Mouse (Mus musculus) neural tube, embryonic 12.5 days (tissue): Measurements from ENCODE around the gene Rnh1. TPM values are rescaled to one million over a fixed set of nuclear protein-coding genes. Genes with fewer than 3 reads are reported as not detected.

Source experiments
- ATAC-seq: fragments of 200-750 bp; cut with Nextera tagmentation; 2 replicates; pipeline ENCODE4 v1.8.0; 2017; ENCODE audit warnings: low read depth, mild to moderate bottlenecking, moderate TSS enrichment, moderate library complexity; ENCODE audit not compliant: low FRiP score
- H3K27ac ChIP-seq: fragments of 300-500 bp; sonication (generic); 2 replicates; pipeline ENCODE4 v1.5.1; 2016
- H3K27me3 ChIP-seq: fragments of 300-500 bp; sonication (generic); replicated peaks from 2 replicates; pipeline ENCODE4 v1.6.1; 2016; ENCODE audit warnings: mild to moderate bottlenecking
- H3K36me3 ChIP-seq: fragments of 300-500 bp; sonication (generic); 2 replicates; pipeline ENCODE4 v1.6.1; 2016; ENCODE audit warnings: mild to moderate bottlenecking
- H3K4me1 ChIP-seq: fragments of 300-500 bp; sonication (generic); 2 replicates; pipeline ENCODE4 v1.6.1; 2016
- H3K4me2 ChIP-seq: fragments of 300-500 bp; sonication (generic); replicated peaks from 2 replicates; pipeline ENCODE4 v1.6.1; 2016; ENCODE audit warnings: mild to moderate bottlenecking
- H3K4me3 ChIP-seq: fragments of 300-500 bp; sonication (generic); 2 replicates; pipeline ENCODE4 v1.5.1; 2016
- H3K9ac ChIP-seq: fragments of 300-500 bp; sonication (generic); 2 replicates; pipeline ENCODE4 v1.6.1; 2016; ENCODE audit warnings: mild to moderate bottlenecking
- H3K9me3 ChIP-seq: fragments of 300-500 bp; sonication (generic); 2 replicates; pipeline ENCODE4 v1.6.1; 2016; ENCODE audit warnings: mild to moderate bottlenecking
- WGBS: fragments of 180-500 bp; shearing (Covaris S2); methylation state at CpG from one replicate; pipeline ENCODE4 v1.1.7; 2016; 5-methylcytosine and 5-hydroxymethylcytosine counted together
- polyA plus RNA-seq: library from polyadenylated mRNA; unstranded; fragments of >200 nt; fragmentation: Nextera tagmentation; extraction: Ambion mirVana; gene quantifications from 2 replicates; pipeline ENCODE4 v1.2.1, GENCODE M21; 2016

Rnh1 gene
- polyA plus RNA-seq, 1 experiment from 2014 or later: 56.9 TPM

DNA sequence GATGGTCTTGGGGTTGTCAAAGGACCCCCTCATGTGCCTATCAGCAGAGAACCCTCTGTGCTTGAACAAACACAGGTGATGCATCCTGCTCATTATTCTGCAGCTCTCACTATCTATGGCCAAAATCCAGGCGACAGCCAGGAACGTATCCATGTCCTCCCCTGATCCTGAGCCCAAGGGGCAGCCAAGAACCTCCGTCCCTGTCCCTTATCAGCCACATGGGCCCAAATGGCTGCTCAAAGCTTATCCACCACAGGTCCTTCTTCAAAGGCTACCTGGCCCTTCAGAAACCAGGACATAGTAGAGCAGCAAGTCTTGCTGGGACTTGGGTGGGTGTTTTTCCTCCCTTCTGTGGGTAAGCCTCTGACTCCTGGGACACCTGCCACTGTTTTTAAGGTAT lies 15.5 kb upstream of the Rnh1 start:
- H3K4me3 ChIP-seq: no peak overlapping the region
- WGBS: 90% methylated on average over 3 of the region's 3 CpGs

DNA sequence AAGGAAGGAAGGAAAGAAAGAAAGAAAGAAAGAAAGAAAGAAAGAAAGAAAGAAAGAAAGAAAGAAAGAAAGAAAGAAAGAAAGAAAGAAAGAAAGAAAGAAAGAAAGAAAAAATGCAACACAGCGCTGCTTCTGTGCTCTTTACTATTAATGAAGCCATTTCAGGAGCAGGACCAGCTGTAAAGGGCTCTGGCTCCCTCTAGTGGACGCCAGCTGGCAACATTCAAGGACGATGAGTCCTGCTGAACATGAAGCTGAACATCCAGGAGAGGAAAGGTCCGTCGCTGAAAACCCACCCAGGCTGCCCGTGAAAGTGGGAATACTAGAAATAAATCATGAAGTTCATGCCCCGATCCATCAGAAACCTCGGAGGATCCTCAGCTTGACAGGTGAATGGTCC lies 3.5 kb upstream of the Rnh1 start:
- ATAC-seq: no peak
- Histone ChIP-seq H3K36me3 (no peaks in the 10 kb centered on the region), H3K4me1 (peaks cover 10% of the 10 kb centered on the region), H3K27me3 (no peaks in the 10 kb centered on the region), H3K9ac (0 out of 2 replicates have a peak overlapping the region, but pooled peaks have one; percentile 26), H3K9me3 (no peaks in the 10 kb centered on the region), H3K4me2 (no peak overlapping the region), H3K4me3 (no peak overlapping the region), H3K27ac (no peak overlapping the region)
- WGBS: 2% methylated on average over 8 of the region's 8 CpGs

More for the DNA sequence above, 15.5 kb upstream of the Rnh1 start:
- H3K9me3 ChIP-seq: no peaks in the 10 kb centered on the region
- H3K27ac ChIP-seq: no peak overlapping the region
- H3K27me3 ChIP-seq: no peaks in the 10 kb centered on the region
- peaks cover 37% of the 10 kb centered on the region for H3K36me3 ChIP-seq
- H3K4me2 ChIP-seq: no peak overlapping the region
- ATAC-seq: no peak
- H3K4me1 ChIP-seq: peaks cover 15% of the 10 kb centered on the region
- H3K9ac ChIP-seq: no peak overlapping the region

DNA sequence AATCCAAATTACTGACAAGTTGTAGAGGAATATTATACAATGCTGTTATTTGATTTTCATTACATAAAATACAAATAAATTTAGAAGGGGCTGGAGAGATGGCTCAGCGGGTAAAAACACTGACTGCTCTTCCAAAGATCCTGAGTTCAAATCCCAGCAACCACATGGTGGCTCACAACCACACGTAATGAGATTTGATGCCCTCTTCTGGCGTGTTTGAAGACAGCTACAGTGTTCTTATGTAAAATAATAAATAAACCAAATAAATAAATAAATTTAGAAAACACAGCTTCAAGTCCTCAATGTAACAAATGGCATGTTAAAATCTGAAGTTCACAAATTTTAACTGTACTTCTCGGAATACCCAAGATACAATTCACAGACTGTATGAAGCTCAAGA lies 2.4 kb upstream of the Rnh1 start:
- no peak for ATAC-seq

GRCm38 (mm10) chr7:141173323-141173850 lies 730 bp upstream of the Rnh1 start:
- peak overlapping the region; percentile 67 for H3K4me2 ChIP-seq
- no peak overlapping the region for H3K27ac ChIP-seq
- ATAC-seq: no peak
- H3K27me3 ChIP-seq: no peaks in the 10 kb centered on the region
- peaks cover 15% of the 10 kb centered on the region for H3K4me1 ChIP-seq
- H3K36me3 ChIP-seq: no peaks in the 10 kb centered on the region
- H3K4me3 ChIP-seq: peak overlapping the region; percentile 52; the same call in 1 of the 2 replicates
- peak overlapping the region; percentile 67; the same call in 1 of the 2 replicates for H3K9ac ChIP-seq
- 92% methylated on average over 5 of the region's 5 CpGs for WGBS
- H3K9me3 ChIP-seq: no peaks in the 10 kb centered on the region

More for the DNA sequence above, 2.4 kb upstream of the Rnh1 start:
- Histone ChIP-seq H3K36me3 (no peaks in the 10 kb centered on the region), H3K9ac (no peak overlapping the region), H3K9me3 (no peaks in the 10 kb centered on the region), H3K27me3 (no peaks in the 10 kb centered on the region), H3K27ac (no peak overlapping the region), H3K4me2 (no peak overlapping the region), H3K4me1 (peaks cover 10% of the 10 kb centered on the region), H3K4me3 (no peak overlapping the region)
- 87% methylated on average over 4 of the region's 4 CpGs for WGBS

DNA sequence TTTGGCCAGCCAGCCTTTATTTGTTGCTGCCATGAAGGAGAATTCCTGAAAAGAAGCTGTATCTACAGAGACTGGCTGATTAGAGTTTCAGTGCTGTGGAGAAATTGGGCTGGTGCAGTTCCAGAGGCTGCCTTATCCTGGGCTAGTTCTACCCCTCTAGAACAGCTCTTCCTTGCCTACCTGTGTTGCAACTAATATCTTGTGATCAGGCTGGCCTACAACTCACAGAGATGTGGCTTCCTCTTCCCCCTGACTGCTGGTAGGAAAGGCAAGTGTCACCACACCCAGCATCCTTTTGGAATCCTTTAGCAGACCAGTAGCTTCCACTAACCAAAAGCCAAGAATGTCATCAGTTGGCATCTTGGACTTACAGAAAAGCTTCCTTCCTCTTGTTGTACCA lies 2.8 kb downstream of the Rnh1 start:
- Histone ChIP-seq H3K27ac (no peak overlapping the region), H3K4me1 (peaks cover 18% of the 10 kb centered on the region), H3K27me3 (no peaks in the 10 kb centered on the region), H3K4me3 (no peak overlapping the region), H3K36me3 (peaks cover 6% of the 10 kb centered on the region; the same call in 1 of the 2 replicates), H3K9ac (no peak overlapping the region), H3K4me2 (no peak overlapping the region), H3K9me3 (no peaks in the 10 kb centered on the region)
- no peak for ATAC-seq

GRCm38 (mm10) chr7:141169300-141169699 lies 3.4 kb downstream of the Rnh1 start:
- Histone ChIP-seq H3K4me2 (0 out of 2 replicates have a peak overlapping the region, but pooled peaks have one; percentile 53), H3K27ac (no peak overlapping the region), H3K27me3 (no peaks in the 10 kb centered on the region), H3K36me3 (peaks cover 8% of the 10 kb centered on the region; the same call in 1 of the 2 replicates), H3K4me3 (no peak overlapping the region), H3K9me3 (no peaks in the 10 kb centered on the region), H3K4me1 (peaks cover 18% of the 10 kb centered on the region), H3K9ac (no peak overlapping the region)
- ATAC-seq: no peak
- 90% methylated on average over 1 of the region's 1 CpGs for WGBS

GRCm38 (mm10) chr7:141168518-141168953 lies 4.1 kb downstream of the Rnh1 start:
- Histone ChIP-seq H3K36me3 (peaks cover 11% of the 10 kb centered on the region), H3K27me3 (no peaks in the 10 kb centered on the region), H3K4me2 (peak overlapping the region; percentile 53), H3K4me3 (peak overlapping the region; percentile 15), H3K4me1 (peaks cover 18% of the 10 kb centered on the region), H3K27ac (no peak overlapping the region), H3K9ac (peak overlapping the region; percentile 33), H3K9me3 (no peaks in the 10 kb centered on the region)
- WGBS: 4% methylated on average over 22 of the region's 22 CpGs
- no peak for ATAC-seq

DNA sequence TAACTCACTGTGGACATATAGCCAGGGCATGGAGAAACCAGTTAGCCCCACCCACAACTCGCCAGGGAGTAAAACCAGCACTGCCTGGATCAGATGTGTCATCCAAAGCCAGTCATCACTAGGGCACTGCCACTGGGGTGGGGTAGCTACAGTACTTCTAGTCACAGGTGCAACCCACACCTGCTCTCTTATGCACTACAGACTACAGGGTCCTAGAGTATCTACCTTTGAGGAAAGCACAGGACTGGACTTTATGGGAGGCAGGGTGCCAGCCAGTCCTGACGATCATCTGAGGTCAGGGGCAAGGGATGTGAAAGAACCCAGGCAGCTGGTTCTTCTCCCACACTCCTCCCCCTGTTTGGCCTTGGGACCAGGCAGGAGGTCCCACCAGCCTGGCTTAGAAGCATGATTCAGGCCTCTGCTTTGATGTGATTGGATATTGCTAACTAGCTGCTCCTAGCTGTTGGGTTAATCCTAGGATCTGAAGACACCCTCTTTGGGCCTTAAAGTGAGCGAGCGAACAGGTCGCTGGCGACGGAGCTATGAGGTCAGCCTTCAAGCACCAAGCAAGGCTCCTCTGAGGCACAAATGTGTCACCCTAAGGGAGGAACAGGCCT lies 4.6 kb downstream of the Rnh1 start:
- Histone ChIP-seq H3K4me3 (peak overlapping the region; percentile 15), H3K4me1 (peaks cover 13% of the 10 kb centered on the region), H3K36me3 (peaks cover 17% of the 10 kb centered on the region), H3K27me3 (no peaks in the 10 kb centered on the region), H3K9me3 (no peaks in the 10 kb centered on the region), H3K4me2 (peak overlapping the region; percentile 53), H3K27ac (no peak overlapping the region), H3K9ac (peak overlapping the region; percentile 33)
- ATAC-seq: no peak
- 27% methylated on average over 7 of the region's 7 CpGs for WGBS

DNA sequence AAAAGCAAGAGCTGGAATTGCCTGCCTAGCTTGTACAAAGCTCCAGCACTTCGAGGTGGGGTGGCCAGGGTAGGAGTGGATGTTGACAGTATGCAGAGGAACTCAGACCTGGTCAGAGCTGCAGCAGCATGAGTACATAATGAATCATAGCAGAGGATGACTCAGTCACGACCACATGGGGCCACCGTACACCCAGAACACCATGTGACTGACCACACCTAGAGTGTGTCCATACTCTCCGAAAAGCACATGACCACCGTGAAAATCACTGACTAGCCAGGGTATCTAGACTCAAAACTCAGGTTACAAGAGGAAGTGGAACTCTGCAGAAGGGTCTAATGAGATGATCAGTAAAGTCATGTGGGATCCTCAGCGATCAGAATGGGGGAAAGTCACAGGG lies 7.8 kb downstream of the Rnh1 start:
- H3K4me2 ChIP-seq: no peak overlapping the region
- WGBS: 89% methylated on average over 6 of the region's 6 CpGs
- ATAC-seq: no peak
- peaks cover 46% of the 10 kb centered on the region for H3K36me3 ChIP-seq
- H3K27ac ChIP-seq: no peak overlapping the region
- no peak overlapping the region for H3K9ac ChIP-seq
- H3K4me1 ChIP-seq: peaks cover 11% of the 10 kb centered on the region
- no peaks in the 10 kb centered on the region for H3K27me3 ChIP-seq
- no peaks in the 10 kb centered on the region for H3K9me3 ChIP-seq
- H3K4me3 ChIP-seq: no peak overlapping the region

GRCm38 (mm10) chr7:141164397-141164796 lies 8.3 kb downstream of the Rnh1 start:
- ATAC-seq: no peak

DNA sequence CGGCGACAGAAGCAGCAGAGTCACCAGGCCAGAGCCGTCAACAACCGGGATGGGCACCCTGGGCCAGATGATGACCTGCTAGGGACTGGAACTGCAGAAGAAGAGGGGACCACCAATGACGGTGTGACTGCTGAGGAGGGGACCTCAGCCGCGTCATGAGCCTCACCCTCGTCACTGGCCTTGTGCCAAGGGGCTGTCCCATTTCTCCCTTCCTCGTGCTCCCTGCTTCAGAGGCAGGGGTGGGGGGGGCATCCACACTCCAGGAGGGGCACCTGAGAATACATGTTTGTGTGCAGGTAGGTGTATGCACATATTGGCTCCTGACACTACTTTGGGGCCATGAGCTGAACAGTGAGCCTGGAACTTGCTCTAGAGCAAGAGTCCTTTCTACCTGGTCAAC lies 17.3 kb downstream of the Rnh1 start:
- peaks cover 69% of the 10 kb centered on the region for H3K36me3 ChIP-seq
- no peak overlapping the region for H3K4me3 ChIP-seq
- 92% methylated on average over 9 of the region's 9 CpGs for WGBS
- no peaks in the 10 kb centered on the region for H3K27me3 ChIP-seq
- no peak overlapping the region for H3K27ac ChIP-seq
- no peaks in the 10 kb centered on the region for H3K9me3 ChIP-seq
- ATAC-seq: no peak
- no peak overlapping the region for H3K9ac ChIP-seq
- H3K4me2 ChIP-seq: no peak overlapping the region
- no peaks in the 10 kb centered on the region for H3K4me1 ChIP-seq

More at GRCm38 (mm10) chr7:141164397-141164796, 8.3 kb downstream of the Rnh1 start:
- Histone ChIP-seq H3K27ac (no peak overlapping the region), H3K9ac (no peak overlapping the region), H3K4me3 (no peak overlapping the region), H3K27me3 (no peaks in the 10 kb centered on the region), H3K4me2 (no peak overlapping the region), H3K9me3 (no peaks in the 10 kb centered on the region), H3K4me1 (peaks cover 11% of the 10 kb centered on the region), H3K36me3 (peaks cover 51% of the 10 kb centered on the region)
- WGBS: 94% methylated on average over 7 of the region's 7 CpGs

DNA sequence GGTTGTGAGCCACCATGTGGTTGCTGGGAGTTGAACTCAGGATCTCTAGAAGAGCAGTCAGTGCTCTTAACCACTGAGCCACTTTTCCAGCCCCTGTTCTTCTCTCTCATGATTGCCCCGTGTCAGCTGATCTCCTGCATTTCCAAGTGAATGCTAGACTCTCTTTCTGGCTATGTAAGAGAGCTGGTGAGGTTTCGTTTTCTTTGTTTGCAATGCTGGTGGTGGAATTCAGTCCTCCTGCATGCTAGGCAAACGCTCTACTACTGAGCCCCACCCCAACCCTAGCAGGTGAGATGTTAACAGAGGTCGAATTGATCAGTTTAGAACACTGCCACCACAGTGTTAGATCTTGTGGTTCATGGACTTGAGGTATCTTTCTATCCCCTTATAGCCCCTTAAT lies 24.0 kb downstream of the Rnh1 start:
- 71% methylated on average over 4 of the region's 4 CpGs for WGBS
- no peaks in the 10 kb centered on the region for H3K9me3 ChIP-seq
- H3K4me3 ChIP-seq: no peak overlapping the region
- no peak for ATAC-seq
- no peak overlapping the region for H3K27ac ChIP-seq
- H3K4me1 ChIP-seq: no peaks in the 10 kb centered on the region
- H3K4me2 ChIP-seq: no peak overlapping the region
- no peak overlapping the region for H3K9ac ChIP-seq
- H3K27me3 ChIP-seq: no peaks in the 10 kb centered on the region
- peaks cover 48% of the 10 kb centered on the region for H3K36me3 ChIP-seq

GRCm38 (mm10) chr7:141147044-141147443 lies 25.6 kb downstream of the Rnh1 start:
- Histone ChIP-seq H3K9ac (no peak overlapping the region), H3K27ac (no peak overlapping the region), H3K27me3 (no peaks in the 10 kb centered on the region), H3K4me1 (no peaks in the 10 kb centered on the region), H3K4me3 (no peak overlapping the region), H3K36me3 (peaks cover 42% of the 10 kb centered on the region), H3K9me3 (no peaks in the 10 kb centered on the region), H3K4me2 (no peak overlapping the region)
- no peak for ATAC-seq
- WGBS: 87% methylated on average over 6 of the region's 6 CpGs
